Mouse (Mus musculus) kidney, postnatal 0 days (tissue): ENCODE results near the gene Slc9a7. TPM values are rescaled to one million over a fixed set of nuclear protein-coding genes. Genes with fewer than 3 reads are reported as not detected.

Source experiments
- ATAC-seq: fragments of 200-750 bp; cut with Nextera tagmentation; replicated peaks from 2 replicates; pipeline ENCODE4 v1.8.0; 2017; ENCODE audit warnings: low read depth, moderate number of reproducible peaks, moderate TSS enrichment, moderate library complexity; ENCODE audit not compliant: low FRiP score
- DNase-seq: peaks from one replicate; pipeline ENCODE4 v3.0.0-alpha.2; 2016; ENCODE audit warnings: low spot score
- H3K27ac ChIP-seq: fragments of 300-500 bp; sonication (generic); 2 replicates; pipeline ENCODE4 v1.5.1; 2014; ENCODE audit warnings: mild to moderate bottlenecking
- H3K27me3 ChIP-seq: fragments of 300-500 bp; sonication (generic); 2 replicates; pipeline ENCODE4 v1.6.1; 2014; ENCODE audit warnings: low read length, mixed read lengths; ENCODE audit not compliant: insufficient read depth
- H3K36me3 ChIP-seq: fragments of 300-500 bp; sonication (generic); 2 replicates; pipeline ENCODE4 v1.6.1; 2014; ENCODE audit warnings: low read length, mixed read lengths; ENCODE audit not compliant: insufficient read depth
- H3K4me1 ChIP-seq: fragments of 300-500 bp; sonication (generic); replicated peaks from 2 replicates; pipeline ENCODE4 v1.6.1; 2014; ENCODE audit warnings: antibody characterized with exemption, low read length, mixed read lengths; ENCODE audit not compliant: insufficient read depth
- H3K4me2 ChIP-seq: fragments of 300-500 bp; sonication (generic); 2 replicates; pipeline ENCODE4 v1.6.1; 2014; ENCODE audit warnings: mild to moderate bottlenecking, low read length, moderate library complexity, mixed read lengths
- H3K4me3 ChIP-seq: fragments of 300-500 bp; sonication (generic); replicated peaks from 2 replicates; pipeline ENCODE4 v1.5.1; 2014; ENCODE audit warnings: low read depth, low read length
- H3K9ac ChIP-seq: fragments of 300-500 bp; sonication (generic); 2 replicates; pipeline ENCODE4 v1.6.1; 2014; ENCODE audit warnings: low read depth, low read length
- H3K9me3 ChIP-seq: fragments of 300-500 bp; sonication (generic); replicated peaks from 2 replicates; pipeline ENCODE4 v1.6.1; 2016; ENCODE audit warnings: low read length, inconsistent platforms, mixed read lengths
- CTCF ChIP-seq: IDR thresholded peaks from 2 replicates; pipeline ENCODE4 v1.5.1; 2016; ENCODE audit warnings: antibody characterized with exemption, low read depth, mild to moderate bottlenecking, moderate library complexity
- WGBS: fragments of 180-500 bp; shearing (Covaris S2); extraction: QIAGEN DNeasy Blood & Tissue Kit; methylation state at CpG from one replicate; pipeline ENCODE4 v1.1.7; 2014; 5-methylcytosine and 5-hydroxymethylcytosine counted together
- polyA plus RNA-seq: library from polyadenylated mRNA; unstranded; fragments of >200 nt; fragmentation: Nextera tagmentation; extraction: Ambion mirVana; gene quantifications from 2 replicates; pipeline ENCODE4 v1.2.1, GENCODE M21; 2015

Gene Slc9a7
- polyA plus RNA-seq, 1 experiment from 2014 or later = 1.2 TPM

- ATAC-seq = no peak
- 70% methylated on average over 2 of the region's 2 CpGs for WGBS
Measured at GRCm38 (mm10) chrX:20125481-20125880, 166.1 kb downstream of the Slc9a7 start.

GRCm38 (mm10) chrX:20117717-20118116 lies 173.9 kb downstream of the Slc9a7 start:
- ATAC-seq = no peak
- 63% methylated on average over 2 of the region's 2 CpGs for WGBS
- no peaks in the 10 kb centered on the region for H3K4me1 ChIP-seq

More at GRCm38 (mm10) chrX:20125481-20125880, 166.1 kb downstream of the Slc9a7 start:
- Histone ChIP-seq H3K4me1 (no peaks in the 10 kb centered on the region), H3K9ac (no peak overlapping the region), H3K4me2 (no peak overlapping the region), H3K36me3 (no peaks in the 10 kb centered on the region), H3K4me3 (no peak overlapping the region), H3K27ac (no peak overlapping the region), H3K27me3 (no peaks in the 10 kb centered on the region), H3K9me3 (no peaks in the 10 kb centered on the region)
- no peak for DNase-seq
- TF ChIP-seq CTCF = no peak

DNA sequence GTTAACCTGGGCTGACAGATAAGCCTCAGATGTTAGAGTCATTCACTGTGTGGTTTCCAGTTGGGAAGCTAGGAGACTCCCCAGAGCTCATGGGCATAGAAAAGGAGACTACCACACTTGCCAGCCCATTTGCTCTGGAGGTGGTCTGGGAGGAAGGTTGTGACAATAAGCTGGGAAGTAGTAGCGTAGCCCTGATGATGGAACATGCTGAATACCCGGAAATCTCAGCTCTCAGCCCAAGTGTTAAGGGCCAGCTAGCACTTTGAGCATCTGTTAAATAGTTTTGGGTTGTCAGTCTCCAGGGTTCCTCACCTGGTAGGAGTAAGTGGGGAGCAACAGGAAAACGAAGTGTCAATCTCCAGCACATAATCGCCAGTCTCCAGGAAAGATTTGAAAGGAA lies 221.4 kb downstream of the Slc9a7 start:
- no peaks in the 10 kb centered on the region for H3K4me1 ChIP-seq
- TF ChIP-seq CTCF = no peak
- ATAC-seq = no peak
- WGBS = 50% methylated on average over 4 of the region's 4 CpGs
- no peak overlapping the region for H3K4me3 ChIP-seq
- no peak overlapping the region for H3K9ac ChIP-seq
- H3K9me3 ChIP-seq = no peaks in the 10 kb centered on the region
- H3K27ac ChIP-seq = no peak overlapping the region
- no peak overlapping the region for H3K4me2 ChIP-seq
- no peaks in the 10 kb centered on the region for H3K36me3 ChIP-seq
- H3K27me3 ChIP-seq = no peaks in the 10 kb centered on the region
- no peak for DNase-seq

More at GRCm38 (mm10) chrX:20117717-20118116, 173.9 kb downstream of the Slc9a7 start:
- no peak overlapping the region for H3K9ac ChIP-seq
- no peak overlapping the region for H3K4me2 ChIP-seq
- H3K27ac ChIP-seq = no peak overlapping the region
- no peak overlapping the region for H3K4me3 ChIP-seq
- H3K36me3 ChIP-seq = no peaks in the 10 kb centered on the region
- H3K27me3 ChIP-seq = no peaks in the 10 kb centered on the region
- no peak for TF ChIP-seq CTCF
- no peak for DNase-seq
- H3K9me3 ChIP-seq = no peaks in the 10 kb centered on the region

GRCm38 (mm10) chrX:20066636-20067035 lies 225.0 kb downstream of the Slc9a7 start:
- no peak overlapping the region for H3K4me2 ChIP-seq
- H3K27ac ChIP-seq = no peak overlapping the region
- DNase-seq (peak; percentile 39), ATAC-seq (no peak)
- TF ChIP-seq CTCF = no peak
- no peaks in the 10 kb centered on the region for H3K9me3 ChIP-seq
- no peaks in the 10 kb centered on the region for H3K4me1 ChIP-seq
- H3K27me3 ChIP-seq = no peaks in the 10 kb centered on the region
- no peak overlapping the region for H3K4me3 ChIP-seq
- no peak overlapping the region for H3K9ac ChIP-seq
- no peaks in the 10 kb centered on the region for H3K36me3 ChIP-seq

DNA sequence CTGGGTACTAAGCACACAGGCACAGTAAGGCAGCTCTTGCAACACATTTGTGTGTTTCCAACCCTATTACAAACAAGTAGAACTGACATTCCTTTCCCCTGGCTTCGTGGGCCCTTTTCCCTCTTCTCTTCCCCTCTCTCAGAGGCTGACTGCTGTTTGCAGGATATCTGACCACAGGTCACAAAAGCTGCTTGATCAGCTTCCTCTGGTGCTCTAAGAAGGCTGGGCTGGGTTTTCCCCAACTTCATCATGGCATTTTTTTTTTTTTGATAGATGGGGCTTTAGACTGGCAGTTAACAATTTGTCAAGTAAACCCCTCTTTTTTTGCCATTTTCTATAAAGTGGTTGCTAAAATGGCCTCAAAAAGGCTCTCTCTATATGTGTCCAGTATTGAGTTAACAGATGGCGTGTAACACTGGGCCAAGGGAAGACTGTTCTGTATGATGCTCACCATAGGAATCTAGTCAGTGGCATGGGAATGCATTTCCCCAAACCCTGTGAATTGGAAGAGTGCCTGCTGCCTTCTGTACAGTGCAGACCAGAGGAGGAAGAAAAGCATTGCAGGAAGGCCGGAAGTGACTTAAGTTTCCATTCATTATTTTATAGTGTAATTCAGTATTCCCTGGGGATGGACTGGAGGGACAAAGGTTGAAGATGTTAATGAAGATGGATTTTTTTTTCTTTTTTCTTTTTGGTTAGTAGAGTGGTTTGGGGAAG lies 229.7 kb downstream of the Slc9a7 start:
- peak; percentile 14 for DNase-seq
- WGBS = 51% methylated on average over 3 of the region's 3 CpGs
- Histone ChIP-seq H3K4me1 (0 out of 2 replicates have a peak, but pooled peaks cover 3% of the 10 kb centered on the region), H3K9me3 (no peaks in the 10 kb centered on the region), H3K27me3 (no peaks in the 10 kb centered on the region; the same call in 1 of the 2 replicates), H3K9ac (no peak overlapping the region), H3K4me2 (no peak overlapping the region), H3K4me3 (no peak overlapping the region), H3K36me3 (no peaks in the 10 kb centered on the region), H3K27ac (no peak overlapping the region)
- TF ChIP-seq CTCF = no peak
- no peak for ATAC-seq

- 33% methylated on average over 47 of the region's 47 CpGs for WGBS
- H3K4me1 ChIP-seq = 0 out of 2 replicates have a peak, but pooled peaks cover 3% of the 10 kb centered on the region
- peak overlapping the region; percentile 42 for H3K4me3 ChIP-seq
- no peak for ATAC-seq
- no peak overlapping the region for H3K27ac ChIP-seq
- no peak for DNase-seq
- H3K9me3 ChIP-seq = no peaks in the 10 kb centered on the region
- no peak for TF ChIP-seq CTCF
- peak overlapping the region; percentile 70 for H3K4me2 ChIP-seq
- H3K27me3 ChIP-seq = no peaks in the 10 kb centered on the region; the same call in 1 of the 2 replicates
- H3K36me3 ChIP-seq = no peaks in the 10 kb centered on the region
- H3K9ac ChIP-seq = no peak overlapping the region
Measured at GRCm38 (mm10) chrX:20060769-20061315, 230.8 kb downstream of the Slc9a7 start.
